Mouse (Mus musculus): ENCODE results near the gene Zfp746. TPM values are rescaled to one million over a fixed set of nuclear protein-coding genes. Genes with fewer than 3 reads are reported as not detected.
"Not testable (repeated sequence)": the region's sequence is repeated elsewhere in the genome, so short reads cannot be mapped to it uniquely, and the experiment has no call there.

Zfp746 gene
- polyA plus RNA-seq (2015; fragmentation: Nextera tagmentation; extraction: Ambion mirVana): 22.4 and 26.3 TPM in 2 replicates

DNA sequence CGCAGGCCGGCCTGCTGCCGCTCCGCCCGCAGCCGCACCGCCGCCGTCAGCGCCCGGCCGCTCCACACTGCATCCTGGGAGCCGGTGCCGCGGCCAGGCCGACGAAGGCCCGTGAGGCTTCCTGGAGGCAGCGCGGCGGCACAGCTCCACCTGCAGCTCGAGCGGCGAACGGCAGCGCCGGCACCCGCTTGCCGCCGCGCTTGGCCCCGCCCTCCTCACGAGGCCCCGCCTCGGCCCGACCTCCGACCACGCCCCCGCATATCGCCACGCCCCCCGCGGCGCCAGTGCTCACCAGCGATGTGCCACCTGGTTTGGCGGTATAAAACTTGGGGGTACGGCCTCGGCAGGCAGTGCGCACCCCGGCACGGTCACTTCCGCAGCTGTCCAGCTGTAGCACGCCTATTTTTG lies at the start of gene Zfp746:
Zfp746 (minus strand) TSS at position 123 of the 408 bp plus-strand sequence.
- peaks cover 16% of the 10 kb centered on the region for H3K36me3 ChIP-seq (replicated peaks)
- peak within 1 kb of the TSS; percentile 79 for H3K4me3 ChIP-seq
- peak within 1 kb of the TSS; percentile 93 for H3K9ac ChIP-seq
- WGBS: under 1% methylated on average over 51 of the region's 53 CpGs
- peaks cover 16% of the 10 kb centered on the region for H3K4me1 ChIP-seq
- H3K27ac ChIP-seq: peak within 1 kb of the TSS; percentile 92
- H3K4me2 ChIP-seq: peak within 1 kb of the TSS; percentile 76
- ATAC-seq (replicated peaks): peak; percentile 95
- no peaks in the 10 kb centered on the region for H3K27me3 ChIP-seq (replicated peaks)
- no peaks in the 10 kb centered on the region for H3K9me3 ChIP-seq

DNA sequence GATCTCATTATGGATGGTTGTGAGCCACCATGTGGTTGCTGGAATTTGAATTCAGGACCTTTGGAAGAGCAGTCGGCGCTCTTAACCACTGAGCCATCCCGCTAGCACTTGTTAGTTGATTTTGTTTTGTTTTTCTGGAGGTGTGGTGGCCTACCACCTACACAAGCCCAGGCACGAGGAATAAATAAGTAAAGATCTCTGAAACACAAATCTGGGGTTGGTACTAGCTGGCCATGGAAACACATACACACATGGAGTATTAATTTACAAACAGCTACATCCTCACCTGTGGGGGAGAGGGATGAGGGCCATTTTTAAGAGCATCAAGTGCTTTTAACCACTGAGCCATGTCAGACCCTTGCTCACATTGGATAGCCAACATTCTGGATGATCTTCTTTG lies 34.7 kb upstream of the Zfp746 start:
- H3K27me3 ChIP-seq (replicated peaks); H3K9ac ChIP-seq; H3K4me1 ChIP-seq; H3K27ac ChIP-seq; H3K36me3 ChIP-seq (replicated peaks); H3K4me2 ChIP-seq; ATAC-seq (replicated peaks); H3K9me3 ChIP-seq; H3K4me3 ChIP-seq: not testable (repeated sequence)
- WGBS: 79% methylated on average over 4 of the region's 4 CpGs

GRCm38 (mm10) chr6:48116036-48116435 lies 29.6 kb upstream of the Zfp746 start:
- no peaks in the 10 kb centered on the region for H3K9me3 ChIP-seq
- H3K9ac ChIP-seq: no peak overlapping the region
- 79% methylated on average over 3 of the region's 3 CpGs for WGBS
- no peaks in the 10 kb centered on the region for H3K4me1 ChIP-seq
- no peak overlapping the region for H3K4me2 ChIP-seq
- no peak overlapping the region for H3K27ac ChIP-seq
- H3K36me3 ChIP-seq (replicated peaks): no peaks in the 10 kb centered on the region
- ATAC-seq (replicated peaks): no peak
- H3K4me3 ChIP-seq: no peak overlapping the region
- no peaks in the 10 kb centered on the region for H3K27me3 ChIP-seq (replicated peaks)

DNA sequence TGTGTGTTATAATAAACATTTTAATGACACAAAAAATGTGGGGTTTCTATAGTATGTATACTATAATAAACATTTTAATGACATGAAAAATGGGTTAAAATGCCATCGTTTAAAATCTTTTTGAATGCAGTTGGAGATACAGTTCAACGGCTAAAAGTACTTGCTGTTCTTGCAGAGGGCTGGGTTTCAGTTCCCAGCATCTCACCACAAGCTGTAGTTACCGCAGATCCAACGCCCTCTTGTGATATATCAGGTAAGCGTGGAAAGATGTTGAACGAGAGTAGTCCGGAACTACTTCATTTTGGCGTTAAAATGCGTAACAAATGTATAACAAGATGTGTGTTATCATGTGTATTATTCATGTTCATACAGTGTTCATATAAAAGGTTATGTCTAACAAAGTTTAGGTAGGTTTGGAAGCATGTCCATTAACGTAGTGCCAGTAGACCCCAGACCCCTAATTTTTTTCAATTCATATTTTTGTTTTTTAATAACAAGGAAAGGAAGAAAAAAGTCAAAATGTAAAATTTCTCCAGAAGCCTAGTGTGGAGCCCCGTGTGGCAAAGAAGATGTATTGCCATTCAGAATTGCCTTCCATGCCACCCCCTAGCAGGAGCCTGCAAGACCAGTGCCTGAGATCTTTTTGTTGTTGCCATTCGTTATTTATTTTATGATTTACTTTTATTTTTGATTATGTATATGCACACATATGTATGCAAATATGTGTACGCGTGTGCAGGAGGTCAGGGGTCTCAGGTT lies 743 bp upstream of the Zfp746 start:
- peaks cover 16% of the 10 kb centered on the region for H3K4me1 ChIP-seq
- peak overlapping the region; percentile 79 for H3K4me3 ChIP-seq
- peak overlapping the region; percentile 76 for H3K4me2 ChIP-seq
- H3K27ac ChIP-seq: no peak overlapping the region
- peaks cover 9% of the 10 kb centered on the region for H3K36me3 ChIP-seq (replicated peaks)
- no peaks in the 10 kb centered on the region for H3K27me3 ChIP-seq (replicated peaks)
- no peaks in the 10 kb centered on the region for H3K9me3 ChIP-seq
- peak; percentile 23 for ATAC-seq (replicated peaks)
- no peak overlapping the region for H3K9ac ChIP-seq
- WGBS: 38% methylated on average over 14 of the region's 14 CpGs

GRCm38 (mm10) chr6:48085521-48086404 lies 630 bp downstream of the Zfp746 start:
- Histone ChIP-seq H3K9ac (peak overlapping the region; percentile 93), H3K4me3 (peak overlapping the region; percentile 79), H3K27me3 (replicated peaks) (no peaks in the 10 kb centered on the region), H3K4me2 (peak overlapping the region; percentile 76), H3K4me1 (peaks cover 16% of the 10 kb centered on the region), H3K9me3 (no peaks in the 10 kb centered on the region), H3K36me3 (replicated peaks) (peaks cover 23% of the 10 kb centered on the region), H3K27ac (peak overlapping the region; percentile 92)
- 3% methylated on average over 54 of the region's 72 CpGs for WGBS
- ATAC-seq (replicated peaks): peak; percentile 89

GRCm38 (mm10) chr6:48083733-48084191 lies 2.6 kb downstream of the Zfp746 start:
- Histone ChIP-seq H3K4me1 (peaks cover 16% of the 10 kb centered on the region), H3K27ac (no peak overlapping the region), H3K9me3 (no peaks in the 10 kb centered on the region), H3K4me2 (no peak overlapping the region), H3K36me3 (replicated peaks) (peaks cover 34% of the 10 kb centered on the region), H3K4me3 (no peak overlapping the region), H3K27me3 (replicated peaks) (no peaks in the 10 kb centered on the region), H3K9ac (no peak overlapping the region)
- WGBS: 95% methylated on average over 6 of the region's 6 CpGs
- ATAC-seq (replicated peaks): no peak

DNA sequence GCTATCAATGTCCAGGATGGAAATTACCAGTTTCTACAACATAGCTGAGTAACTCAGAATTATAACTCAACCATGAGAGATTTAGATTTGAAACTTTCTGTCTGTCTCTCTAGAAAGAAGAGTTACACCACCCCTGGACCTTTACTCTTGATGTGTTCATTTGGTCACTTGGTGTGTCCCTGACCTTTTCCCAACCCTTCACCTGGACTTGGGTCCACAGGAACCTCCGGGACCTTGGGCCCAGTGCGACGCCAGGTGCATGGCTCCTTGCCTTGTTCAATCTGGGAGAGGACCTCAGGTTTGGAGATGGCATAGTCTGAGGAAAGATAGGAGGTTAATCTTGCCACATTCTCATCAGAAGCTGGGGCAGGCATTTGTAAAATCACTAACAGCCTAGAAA lies 4.4 kb downstream of the Zfp746 start:
- Histone ChIP-seq H3K4me2 (no peak overlapping the region), H3K9me3 (no peaks in the 10 kb centered on the region), H3K9ac (no peak overlapping the region), H3K27ac (no peak overlapping the region), H3K27me3 (replicated peaks) (no peaks in the 10 kb centered on the region), H3K36me3 (replicated peaks) (peaks cover 47% of the 10 kb centered on the region), H3K4me3 (no peak overlapping the region), H3K4me1 (peaks cover 16% of the 10 kb centered on the region)
- WGBS: 98% methylated on average over 3 of the region's 3 CpGs
- ATAC-seq (replicated peaks): no peak

- peaks cover 16% of the 10 kb centered on the region for H3K4me1 ChIP-seq
- WGBS: 96% methylated on average over 5 of the region's 5 CpGs
- no peaks in the 10 kb centered on the region for H3K27me3 ChIP-seq (replicated peaks)
- H3K27ac ChIP-seq: no peak overlapping the region
- no peak overlapping the region for H3K4me3 ChIP-seq
- peaks cover 47% of the 10 kb centered on the region for H3K36me3 ChIP-seq (replicated peaks)
- H3K4me2 ChIP-seq: no peak overlapping the region
- no peak overlapping the region for H3K9ac ChIP-seq
- no peaks in the 10 kb centered on the region for H3K9me3 ChIP-seq
- ATAC-seq (replicated peaks): no peak
Observed at GRCm38 (mm10) chr6:48081021-48081420, 5.4 kb downstream of the Zfp746 start.

- Histone ChIP-seq H3K27ac (no peak overlapping the region), H3K4me2 (no peak overlapping the region), H3K9ac (no peak overlapping the region), H3K36me3 (replicated peaks) (peaks cover 18% of the 10 kb centered on the region; the same call in 1 of the 2 replicates), H3K9me3 (no peaks in the 10 kb centered on the region), H3K27me3 (replicated peaks) (no peaks in the 10 kb centered on the region), H3K4me3 (no peak overlapping the region), H3K4me1 (no peaks in the 10 kb centered on the region)
- WGBS: 82% methylated on average over 5 of the region's 5 CpGs
- no peak for ATAC-seq (replicated peaks)
Observed at GRCm38 (mm10) chr6:48073316-48073715, 13.1 kb downstream of the Zfp746 start.

- Histone ChIP-seq H3K4me1 (no peaks in the 10 kb centered on the region), H3K4me3 (no peak overlapping the region), H3K27ac (no peak overlapping the region), H3K4me2 (no peak overlapping the region), H3K36me3 (replicated peaks) (peaks cover 30% of the 10 kb centered on the region), H3K9me3 (no peaks in the 10 kb centered on the region), H3K9ac (no peak overlapping the region), H3K27me3 (replicated peaks) (no peaks in the 10 kb centered on the region)
- ATAC-seq (replicated peaks): no peak
- WGBS: 94% methylated on average over 3 of the region's 3 CpGs
Observed at GRCm38 (mm10) chr6:48067492-48067891, 18.9 kb downstream of the Zfp746 start.

- WGBS: 97% methylated on average over 6 of the region's 6 CpGs
- no peak overlapping the region for H3K4me2 ChIP-seq
- no peak overlapping the region for H3K9ac ChIP-seq
- H3K36me3 ChIP-seq (replicated peaks): peaks cover 31% of the 10 kb centered on the region
- H3K27me3 ChIP-seq (replicated peaks): no peaks in the 10 kb centered on the region
- no peak for ATAC-seq (replicated peaks)
- no peak overlapping the region for H3K4me3 ChIP-seq
- H3K27ac ChIP-seq: no peak overlapping the region
- H3K9me3 ChIP-seq: no peaks in the 10 kb centered on the region
- H3K4me1 ChIP-seq: no peaks in the 10 kb centered on the region
Observed at GRCm38 (mm10) chr6:48065587-48066075, 20.8 kb downstream of the Zfp746 start.

DNA sequence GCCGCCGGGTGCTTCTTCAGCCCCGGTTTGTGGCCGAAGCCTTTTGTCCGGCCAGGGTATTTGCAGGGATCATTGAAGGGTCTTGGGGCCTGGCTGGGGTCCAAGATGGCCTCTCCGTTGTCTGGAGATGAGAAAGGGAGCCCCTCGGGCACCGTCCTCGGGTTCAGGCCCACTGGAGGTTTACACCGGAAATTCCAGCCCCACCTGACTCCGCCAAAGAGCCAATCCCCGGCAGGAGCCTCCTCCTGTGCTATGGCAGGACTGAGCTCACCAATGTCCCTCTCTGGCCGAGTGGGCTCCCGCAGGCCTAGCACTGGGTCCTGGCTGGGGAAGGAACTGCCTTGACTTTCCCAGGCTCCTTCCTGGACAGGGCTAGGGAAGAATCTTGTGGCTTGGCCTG lies 21.9 kb downstream of the Zfp746 start:
- H3K36me3 ChIP-seq (replicated peaks): peaks cover 31% of the 10 kb centered on the region
- WGBS: 93% methylated on average over 14 of the region's 14 CpGs
- no peak overlapping the region for H3K4me2 ChIP-seq
- H3K9ac ChIP-seq: no peak overlapping the region
- no peak overlapping the region for H3K27ac ChIP-seq
- no peaks in the 10 kb centered on the region for H3K4me1 ChIP-seq
- no peaks in the 10 kb centered on the region for H3K27me3 ChIP-seq (replicated peaks)
- no peak overlapping the region for H3K4me3 ChIP-seq
- no peak for ATAC-seq (replicated peaks)
- H3K9me3 ChIP-seq: no peaks in the 10 kb centered on the region

Measured in midbrain, embryonic 15.5 days (tissue).